Mouse (Mus musculus) C2C12 (cell line): ENCODE measurements around the gene Emc6.

Experiments
- CEBPB ChIP-seq: IDR thresholded peaks from one replicate; pipeline ENCODE4 v1.6.1; 2011; ENCODE audit warnings: low read depth, mild to moderate bottlenecking, control low read depth, moderate library complexity
- CTCF ChIP-seq: IDR thresholded peaks from one replicate; pipeline ENCODE4 v1.5.1; 2011; ENCODE audit not compliant: control insufficient read depth, insufficient read depth, insufficient read length
- FOSL1 ChIP-seq: IDR thresholded peaks from one replicate; pipeline ENCODE4 v1.8.0; 2011; ENCODE audit warnings: mild to moderate bottlenecking, low read length; ENCODE audit not compliant: poor library complexity, insufficient read depth, severe bottlenecking
- MAX ChIP-seq: IDR thresholded peaks from one replicate; pipeline ENCODE4 v1.6.1; 2011; ENCODE audit warnings: mild to moderate bottlenecking, control low read depth
- MYOG ChIP-seq: IDR thresholded peaks from one replicate; pipeline ENCODE4 v1.6.1; 2011; ENCODE audit not compliant: control insufficient read depth, insufficient read length; ENCODE audit errors: extremely low read depth
- USF1 ChIP-seq: IDR thresholded peaks from one replicate; pipeline ENCODE4 v1.6.1; 2011; ENCODE audit warnings: low read depth, mild to moderate bottlenecking, control low read depth, moderate library complexity

- TF ChIP-seq CTCF (no peak), USF1 (no peak), MAX (peak; percentile 8), MYOG (no peak), CEBPB (no peak), FOSL1 (no peak)
These were observed 651 bp downstream of the Emc6 start for GRCm38 (mm10) chr11:73176186-73176585.
